Mouse (Mus musculus): Measurements from ENCODE around the gene Dnajb8.

Dnajb8 gene

DNA sequence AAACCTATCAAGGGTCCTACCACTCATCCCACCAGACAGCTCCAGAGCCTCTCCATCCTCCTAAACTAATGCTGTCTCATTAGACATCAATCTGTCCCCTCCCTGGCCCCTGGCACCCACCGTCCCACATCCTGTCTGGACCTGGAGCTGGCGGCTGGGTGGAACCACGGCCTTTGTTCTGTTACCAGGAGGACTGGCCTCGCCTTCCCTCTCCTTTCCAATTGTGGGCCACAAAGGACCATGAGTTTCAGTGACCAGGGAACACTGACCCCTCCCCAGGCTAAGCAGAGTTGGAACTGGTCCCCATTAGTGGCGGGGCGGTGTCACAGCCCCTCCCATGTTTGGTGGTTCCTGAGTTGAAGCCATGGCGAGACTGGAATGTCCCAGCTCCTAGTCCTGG lies 5.5 kb downstream of the Dnajb8 start:
- DNase-seq (ENCODE audit: low read depth, low spot score): no peak

- DNase-seq (ENCODE audit: low read depth, low spot score): no peak
Observed at GRCm38 (mm10) chr6:88229221-88229620, 7.2 kb downstream of the Dnajb8 start.

GRCm38 (mm10) chr6:88231821-88232220 lies 9.8 kb downstream of the Dnajb8 start:
- DNase-seq (ENCODE audit: low read depth, low spot score): peak; percentile 8

DNA sequence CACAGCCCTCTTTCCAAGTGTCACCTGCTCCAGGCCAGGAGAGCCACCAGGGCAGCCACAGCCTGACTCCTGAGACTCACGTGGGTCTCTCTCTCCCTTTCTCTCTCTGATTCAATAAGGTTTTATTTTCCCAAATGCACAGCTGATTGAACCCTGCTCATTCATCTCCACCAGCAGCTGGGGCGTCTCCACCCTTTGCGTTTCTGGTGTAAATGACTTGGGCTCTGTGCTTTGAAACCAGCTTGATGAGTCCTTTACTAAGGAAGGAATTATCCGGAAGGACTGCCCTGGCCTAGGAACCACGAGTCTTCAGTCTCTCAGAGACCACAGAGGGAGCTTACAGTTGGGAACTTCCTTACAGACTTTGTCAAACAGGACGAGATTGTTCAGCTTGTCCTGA lies 10.2 kb downstream of the Dnajb8 start:
- peak; percentile 27 for DNase-seq (ENCODE audit: low read depth, low spot score)

- DNase-seq (ENCODE audit: low read depth, low spot score): no peak
Observed at GRCm38 (mm10) chr6:88233996-88234395, 11.9 kb downstream of the Dnajb8 start.

- no peak for DNase-seq (ENCODE audit: low read depth, low spot score)
Observed at GRCm38 (mm10) chr6:88235461-88235860, 13.4 kb downstream of the Dnajb8 start.

DNA sequence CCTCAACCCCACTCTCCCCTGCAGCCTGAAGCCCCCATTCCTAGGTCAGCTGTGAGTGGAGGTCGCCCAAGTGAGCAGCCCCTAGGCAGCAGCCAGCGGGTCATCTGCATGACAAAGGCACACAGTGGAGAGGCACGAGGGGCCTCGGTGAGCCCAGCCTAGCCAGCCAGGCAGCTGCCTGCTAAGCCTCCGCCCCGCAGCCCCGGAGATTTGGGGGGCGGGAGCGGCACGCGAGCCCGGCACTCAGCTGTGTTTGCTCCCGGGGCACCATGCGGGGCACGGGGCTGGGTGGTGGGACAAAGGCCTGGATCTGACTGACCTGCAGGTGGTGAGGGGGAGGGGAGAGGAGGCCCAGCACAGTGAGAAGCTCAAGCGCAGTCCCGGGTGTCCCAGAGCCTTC lies 13.9 kb downstream of the Dnajb8 start:
- DNase-seq (ENCODE audit: low read depth, low spot score): peak; percentile 25

GRCm38 (mm10) chr6:88236513-88236912 lies 14.4 kb downstream of the Dnajb8 start:
- DNase-seq (ENCODE audit: low read depth, low spot score): no peak

- peak; percentile 41 for DNase-seq (ENCODE audit: low read depth, low spot score)
Observed at GRCm38 (mm10) chr6:88242604-88243003, 20.5 kb downstream of the Dnajb8 start.

- no peak for DNase-seq (ENCODE audit: low read depth, low spot score)
Observed at GRCm38 (mm10) chr6:88249231-88249630, 27.2 kb downstream of the Dnajb8 start.

- no peak for DNase-seq (ENCODE audit: low read depth, low spot score)
Observed at GRCm38 (mm10) chr6:88251396-88251795, 29.3 kb downstream of the Dnajb8 start.

GRCm38 (mm10) chr6:88251798-88252478 lies 29.9 kb downstream of the Dnajb8 start:
- no peak for DNase-seq (ENCODE audit: low read depth, low spot score)

DNA sequence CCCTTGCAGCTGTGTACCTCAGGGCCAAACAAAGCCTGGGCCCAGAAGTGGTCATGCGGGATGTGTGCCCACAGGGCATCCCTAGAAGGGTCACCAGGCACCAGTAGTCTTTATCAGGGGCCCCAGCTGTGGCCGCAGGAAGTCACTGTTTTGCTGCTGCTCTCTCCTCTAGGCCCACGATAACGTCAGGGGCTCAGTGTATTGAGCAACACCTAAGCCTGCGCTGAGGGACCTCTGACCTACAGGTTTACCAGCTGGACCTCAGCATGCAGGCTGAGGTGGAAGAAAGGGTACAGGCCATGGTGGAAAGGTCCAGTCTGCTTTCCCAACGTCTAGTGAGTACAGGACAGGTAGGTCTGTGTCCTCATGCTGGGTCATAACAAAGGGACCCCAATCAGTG lies 32.0 kb downstream of the Dnajb8 start:
- no peak for DNase-seq (ENCODE audit: low read depth, low spot score)

GRCm38 (mm10) chr6:88255435-88255834 lies 33.4 kb downstream of the Dnajb8 start:
- no peak for DNase-seq (ENCODE audit: low read depth, low spot score)

GRCm38 (mm10) chr6:88259621-88260020 lies 37.6 kb downstream of the Dnajb8 start:
- DNase-seq (ENCODE audit: low read depth, low spot score): no peak

GRCm38 (mm10) chr6:88260645-88261044 lies 38.6 kb downstream of the Dnajb8 start:
- DNase-seq (ENCODE audit: low read depth, low spot score): no peak

DNA sequence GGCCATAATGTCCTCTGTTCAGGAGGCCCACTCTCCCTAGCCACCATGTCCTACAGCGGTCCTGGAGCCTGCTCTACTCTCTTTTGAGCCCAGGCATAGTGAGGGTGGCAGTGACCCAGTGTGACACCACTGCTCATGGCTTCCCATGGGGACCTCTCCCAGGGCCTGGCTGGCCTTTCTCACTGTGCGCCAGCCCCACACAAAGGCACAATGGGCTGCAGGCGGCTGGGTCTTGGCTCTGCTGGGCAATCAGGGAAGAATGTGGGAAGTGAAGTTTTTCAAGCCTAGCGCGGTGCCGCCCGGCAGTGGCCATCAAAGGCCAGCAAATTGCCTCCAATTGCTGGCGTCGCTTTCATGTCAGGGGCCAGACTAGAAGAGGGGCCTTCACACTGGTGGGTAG lies 40.1 kb downstream of the Dnajb8 start:
- no peak for DNase-seq (ENCODE audit: low read depth, low spot score)

- no peak for DNase-seq (ENCODE audit: low read depth, low spot score)
Observed at GRCm38 (mm10) chr6:88265355-88265754, 43.3 kb downstream of the Dnajb8 start.

DNA sequence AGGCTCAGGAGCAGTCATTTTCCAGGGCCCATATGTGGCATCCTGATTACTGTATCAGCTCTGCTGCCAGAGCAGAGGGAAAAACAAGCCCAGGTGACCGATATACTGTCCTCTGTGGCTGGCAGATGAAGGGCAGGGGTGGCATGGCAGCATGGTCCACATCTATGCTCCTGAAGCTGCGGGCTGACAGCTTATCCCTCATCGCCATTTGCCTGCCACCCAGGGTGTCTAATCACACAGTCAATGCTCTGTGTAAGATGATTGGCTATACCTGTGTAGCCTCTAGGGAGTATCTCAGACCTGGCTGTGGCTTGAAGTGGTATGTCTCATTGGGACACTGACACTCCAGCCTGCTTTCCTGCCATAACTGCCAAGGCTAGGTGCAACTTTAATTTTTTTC lies 44.0 kb downstream of the Dnajb8 start:
- no peak for DNase-seq (ENCODE audit: low read depth, low spot score)

GRCm38 (mm10) chr6:88267068-88267467 lies 45.0 kb downstream of the Dnajb8 start:
- no peak for DNase-seq (ENCODE audit: low read depth, low spot score)

DNA sequence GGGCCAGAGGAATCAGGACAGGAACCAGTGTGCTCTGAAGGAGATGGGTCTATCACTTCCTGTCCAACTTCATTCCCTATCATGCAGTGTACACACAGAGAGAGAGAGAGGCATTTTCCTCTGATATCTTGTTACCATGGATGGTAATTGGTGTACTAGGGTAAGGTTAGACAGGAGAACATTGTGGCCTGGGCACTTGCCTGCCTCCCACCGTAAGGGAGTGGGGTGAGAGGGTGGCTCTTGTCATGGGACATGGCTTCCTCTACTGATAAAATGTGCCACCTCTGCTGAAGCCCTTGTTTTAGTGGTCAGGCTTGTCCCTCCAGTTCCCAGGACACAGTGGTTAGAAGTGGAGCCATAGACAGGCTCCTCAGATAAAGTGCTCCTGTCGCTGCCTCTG lies 45.9 kb downstream of the Dnajb8 start:
- DNase-seq (ENCODE audit: low read depth, low spot score): no peak

GRCm38 (mm10) chr6:88274623-88275022 lies 52.6 kb downstream of the Dnajb8 start:
- DNase-seq (ENCODE audit: low read depth, low spot score): no peak

GRCm38 (mm10) chr6:88276221-88276620 lies 54.2 kb downstream of the Dnajb8 start:
- no peak for DNase-seq (ENCODE audit: low read depth, low spot score)

DNA sequence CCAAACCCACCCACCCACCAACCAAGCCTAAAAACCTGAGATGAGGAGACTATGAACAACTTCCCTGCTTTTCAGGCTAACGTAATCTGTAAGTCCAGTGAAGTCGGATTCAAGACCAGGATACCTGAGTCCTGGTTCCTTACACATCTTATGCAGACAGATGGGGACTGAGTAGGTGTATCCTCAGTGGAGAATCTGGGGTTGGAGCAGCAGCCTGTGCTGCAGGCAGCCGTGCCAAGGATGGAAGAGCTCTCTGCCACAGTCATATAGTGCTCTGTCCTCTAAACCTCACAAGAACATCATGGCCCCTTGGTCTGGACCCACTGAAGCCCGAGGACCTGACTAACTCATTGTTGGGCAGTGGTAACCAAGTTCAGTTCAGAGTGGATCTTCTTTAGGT lies 55.2 kb downstream of the Dnajb8 start:
- DNase-seq (ENCODE audit: low read depth, low spot score): no peak

All from R1 (cell line).